In the genomic region with DNA sequence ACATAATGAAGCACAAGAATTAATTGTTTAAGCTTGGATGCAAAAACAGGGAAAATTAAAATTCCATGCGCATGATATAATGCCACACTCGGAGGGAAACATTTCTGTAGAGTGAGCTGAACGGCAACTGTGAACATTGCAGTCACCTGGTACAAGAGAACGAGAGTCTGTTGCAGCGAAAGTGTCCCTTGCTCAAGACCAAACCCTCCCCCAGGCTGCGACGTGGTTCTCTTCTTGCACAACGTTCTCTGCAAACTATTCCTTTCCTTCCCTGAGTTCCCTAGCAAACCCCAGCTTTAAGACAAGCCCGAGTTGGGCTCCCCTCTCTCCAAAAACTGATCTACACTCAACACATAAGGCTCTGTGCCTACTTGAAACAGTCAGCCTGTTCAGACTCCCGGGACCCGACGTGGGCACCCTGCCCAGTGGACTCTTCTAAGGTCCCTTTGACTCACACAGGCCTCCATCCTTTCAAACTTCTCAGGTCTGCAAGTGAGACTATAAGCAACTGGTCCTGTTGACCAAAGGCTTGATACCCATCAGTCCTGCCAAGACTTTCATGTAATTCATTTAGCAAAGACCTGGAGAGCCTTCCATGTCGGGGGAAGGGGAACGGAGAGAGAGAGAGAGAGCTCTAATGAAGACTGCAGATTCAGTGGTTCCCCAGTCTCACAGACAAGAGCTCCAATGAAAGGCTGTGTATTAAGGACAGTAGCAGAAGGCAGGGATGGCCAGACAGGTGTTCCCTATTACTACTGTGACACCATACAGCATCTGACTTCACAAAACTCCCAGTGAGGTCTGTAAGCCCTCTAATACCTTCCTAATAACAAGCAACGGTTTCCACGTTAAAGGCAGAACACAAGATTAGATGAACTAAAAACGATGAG, we compare ENCODE assay signal across 24 mouse cellular contexts. TPM values are rescaled to one million over a fixed set of nuclear protein-coding genes. Genes with fewer than 3 reads are reported as not detected.
DNase-seq lines count a peak whose midpoint lies in the region; ATAC-seq and TF ChIP-seq lines count a peak whose summit lies in the region.
"Had no signal": no experiment of that assay in that cellular context is flagged by ENCODE, and none has a peak within 500 bp of the region (broad histone marks: within the 10 kb centered on the region; RNA-seq: fewer than 3 reads in every experiment).

No protein-coding gene starts in this region.

- 84% methylated on average over 17 of the region's 17 CpGs for WGBS in hindbrain, embryonic 16.5 days
- WGBS in hindbrain, embryonic 11.5 days, result 90% methylated on average over 17 of the region's 17 CpGs
- WGBS in embryonic facial prominence, embryonic 14.5 days, result 77% methylated on average over 17 of the region's 17 CpGs
- WGBS in limb, embryonic 15.5 days, result 67% methylated on average over 17 of the region's 17 CpGs

- no peak overlapping the region for H3K27ac ChIP-seq in hindbrain, embryonic 16.5 days (ENCODE audit: low read depth, low read length)
- H3K27ac ChIP-seq in hindbrain, embryonic 11.5 days (ENCODE audit: low read depth, low read length), result no peak overlapping the region
- H3K27ac ChIP-seq in embryonic facial prominence, embryonic 14.5 days (replicated peaks; ENCODE audit: low read depth, low read length), result 0 out of 2 replicates have a peak overlapping the region, but pooled peaks have one; percentile 11
- H3K27ac ChIP-seq in limb, embryonic 15.5 days, result peak overlapping the region; percentile 75
- H3K27ac ChIP-seq in left cerebral cortex, adult 2 months, result no peak overlapping the region
- H3K27ac ChIP-seq: heart, embryonic 13.5 days; hindbrain, embryonic 15.5 days; kidney, postnatal 0 days; liver, embryonic 15.5 days; macrophage; midbrain, embryonic 12.5 days; neural tube, embryonic 12.5 days; stomach, postnatal 0 days had no signal

- H3K4me1 ChIP-seq in hindbrain, embryonic 16.5 days (ENCODE audit: control insufficient read depth, insufficient read depth, low read depth, low read length), result peaks cover 4% of the 10 kb centered on the region; the same call in 1 of the 2 replicates
- no peaks in the 10 kb centered on the region for H3K4me1 ChIP-seq in hindbrain, embryonic 11.5 days (replicated peaks; ENCODE audit: control insufficient read depth, insufficient read depth, low read length)
- no peaks in the 10 kb centered on the region for H3K4me1 ChIP-seq in embryonic facial prominence, embryonic 14.5 days (ENCODE audit: control insufficient read depth, insufficient read depth, low read length)
- H3K4me1 ChIP-seq in limb, embryonic 15.5 days, result peaks cover 7% of the 10 kb centered on the region; the same call in 1 of the 2 replicates
- H3K4me1 ChIP-seq: liver, embryonic 15.5 days; midbrain, embryonic 12.5 days; neural tube, embryonic 12.5 days had no signal

- TF ChIP-seq CTCF in left cerebral cortex, adult 2 months (IDR thresholded peaks at IDR 0.05), result no peak

- no peak overlapping the region for H3K9ac ChIP-seq in hindbrain, embryonic 16.5 days (ENCODE audit: low read depth, low read length)
- H3K9ac ChIP-seq in hindbrain, embryonic 11.5 days (ENCODE audit: low read depth, low read length), result no peak overlapping the region
- H3K9ac ChIP-seq in embryonic facial prominence, embryonic 14.5 days (ENCODE audit: low read depth, low read length), result no peak overlapping the region
- no peak overlapping the region for H3K9ac ChIP-seq in limb, embryonic 15.5 days
- H3K9ac ChIP-seq: heart, embryonic 13.5 days; hindbrain, embryonic 15.5 days; liver, embryonic 15.5 days; midbrain, embryonic 12.5 days; neural tube, embryonic 12.5 days had no signal

- intact Hi-C loops in left cerebral cortex, adult 2 months (cut with DNase I), result no loop called here

- H3K9me3 ChIP-seq in hindbrain, embryonic 16.5 days (ENCODE audit: control insufficient read depth, low read length), result no peaks in the 10 kb centered on the region
- H3K9me3 ChIP-seq in hindbrain, embryonic 11.5 days (ENCODE audit: control insufficient read depth, low read length), result no peaks in the 10 kb centered on the region
- no peaks in the 10 kb centered on the region for H3K9me3 ChIP-seq in embryonic facial prominence, embryonic 14.5 days (ENCODE audit: control insufficient read depth, low read length)
- H3K9me3 ChIP-seq in limb, embryonic 15.5 days, result no peaks in the 10 kb centered on the region
- H3K9me3 ChIP-seq: heart, embryonic 13.5 days; hindbrain, embryonic 15.5 days; liver, embryonic 15.5 days; midbrain, embryonic 12.5 days; neural tube, embryonic 12.5 days had no signal

- H3K4me3 ChIP-seq in hindbrain, embryonic 16.5 days (ENCODE audit: low read length), result no peak overlapping the region
- H3K4me3 ChIP-seq in hindbrain, embryonic 11.5 days (ENCODE audit: low read depth, low read length), result no peak overlapping the region
- H3K4me3 ChIP-seq in embryonic facial prominence, embryonic 14.5 days (ENCODE audit: low read depth, low read length), result no peak overlapping the region
- H3K4me3 ChIP-seq in limb, embryonic 15.5 days, result no peak overlapping the region
- H3K4me3 ChIP-seq in left cerebral cortex, adult 2 months, result no peak overlapping the region
- H3K4me3 ChIP-seq: heart, embryonic 13.5 days; hindbrain, embryonic 15.5 days; liver, embryonic 15.5 days; midbrain, embryonic 12.5 days; neural tube, embryonic 12.5 days had no signal

- ATAC-seq in hindbrain, embryonic 16.5 days, result peak; percentile 67
- no peak for ATAC-seq in hindbrain, embryonic 11.5 days (ENCODE audit: low FRiP score)
- no peak for ATAC-seq in embryonic facial prominence, embryonic 14.5 days (ENCODE audit: low read depth)
- no peak for ATAC-seq in limb, embryonic 15.5 days (ENCODE audit: insufficient number of reproducible peaks, low FRiP score, low TSS enrichment, low read depth)
- ATAC-seq: activated CD4-positive, CD25-positive, alpha-beta regulatory T cell, adult 4 months; CD4-positive, CD25-positive, alpha-beta regulatory T cell, adult 4 months had no signal

- DNase-seq in cerebellum, adult 11-12 months, result peak; percentile 25
- no peak for DNase-seq in cerebellum, adult 9-10 months
- DNase-seq in hindbrain, embryonic 11.5 days (ENCODE audit: low spot score), result no peak
- peak; percentile 20 for DNase-seq in embryonic facial prominence, embryonic 14.5 days (ENCODE audit: low spot score)
- DNase-seq in left cerebral cortex, adult 2 months (ENCODE audit: extremely low spot score in 1 of 2, low spot score in 2 of 2), result no peak
- DNase-seq: adrenal gland, postnatal 14 days; embryo, embryonic 11 days; gastrocnemius, postnatal 10 days; heart, adult 18-20 months; kidney, adult 11 months; thymus, postnatal 14 days had no signal

- H3K36me3 ChIP-seq in hindbrain, embryonic 16.5 days (ENCODE audit: control insufficient read depth, insufficient read depth, low read length), result no peaks in the 10 kb centered on the region
- no peaks in the 10 kb centered on the region for H3K36me3 ChIP-seq in hindbrain, embryonic 11.5 days (ENCODE audit: control insufficient read depth, insufficient read depth, low read length)
- no peaks in the 10 kb centered on the region for H3K36me3 ChIP-seq in embryonic facial prominence, embryonic 14.5 days (ENCODE audit: control insufficient read depth, insufficient read depth, low read length)
- no peaks in the 10 kb centered on the region for H3K36me3 ChIP-seq in limb, embryonic 15.5 days
- H3K36me3 ChIP-seq: heart, embryonic 13.5 days; hindbrain, embryonic 15.5 days; liver, embryonic 15.5 days; midbrain, embryonic 12.5 days; neural tube, embryonic 12.5 days had no signal

- H3K27me3 ChIP-seq in hindbrain, embryonic 16.5 days (replicated peaks; ENCODE audit: control insufficient read depth, insufficient read depth, low read length), result no peaks in the 10 kb centered on the region
- H3K27me3 ChIP-seq in hindbrain, embryonic 11.5 days (ENCODE audit: control insufficient read depth, insufficient read depth, low read length), result no peaks in the 10 kb centered on the region
- H3K27me3 ChIP-seq in embryonic facial prominence, embryonic 14.5 days (replicated peaks; ENCODE audit: control insufficient read depth, insufficient read depth, low read length), result no peaks in the 10 kb centered on the region
- H3K27me3 ChIP-seq in limb, embryonic 15.5 days, result no peaks in the 10 kb centered on the region
- H3K27me3 ChIP-seq: heart, embryonic 13.5 days; hindbrain, embryonic 15.5 days; liver, embryonic 15.5 days; midbrain, embryonic 12.5 days; neural tube, embryonic 12.5 days had no signal

- no peak overlapping the region for H3K4me2 ChIP-seq in hindbrain, embryonic 16.5 days (ENCODE audit: low read length)
- H3K4me2 ChIP-seq in hindbrain, embryonic 11.5 days (replicated peaks; ENCODE audit: low read depth, low read length), result no peak overlapping the region
- H3K4me2 ChIP-seq in embryonic facial prominence, embryonic 14.5 days (ENCODE audit: low read depth, low read length), result no peak overlapping the region
- no peak overlapping the region for H3K4me2 ChIP-seq in limb, embryonic 15.5 days
- H3K4me2 ChIP-seq: heart, embryonic 13.5 days; hindbrain, embryonic 15.5 days; liver, embryonic 15.5 days; midbrain, embryonic 12.5 days; neural tube, embryonic 12.5 days had no signal

RNA-seq across cellular contexts. Expression of a gene that starts 51.9 kb away (rescaled TPM):
- 7.9 and 9.4 TPM in 2 replicates for polyA plus RNA-seq in hindbrain, embryonic 16.5 days (2015; fragmentation: Nextera tagmentation; extraction: Ambion mirVana)
- polyA plus RNA-seq in hindbrain, embryonic 11.5 days (2014; fragmentation: Nextera tagmentation; extraction: Ambion mirVana), result 1.6 and 2.4 TPM in 2 replicates
- polyA plus RNA-seq in embryonic facial prominence, embryonic 14.5 days (2014; fragmentation: Nextera tagmentation; extraction: Ambion mirVana), result 3.6 and 4.4 TPM in 2 replicates
- polyA plus RNA-seq in limb, embryonic 15.5 days (2015; fragmentation: Nextera tagmentation; extraction: Ambion mirVana), result 3.8 and 4.9 TPM in 2 replicates
- total RNA-seq in left cerebral cortex, adult 2 months (2021), result 10 to 100 TPM; 60.6 to 62.7 TPM
- total RNA-seq: heart, adult 18-20 months; heart, postnatal 25 days had no signal
- polyA plus RNA-seq: activated CD4-positive, CD25-positive, alpha-beta regulatory T cell, adult 4 months; liver, embryonic 15.5 days; macrophage had no signal

Comparison
In these comparisons a context has a peak if more than half of its experiments do, and no peak if none do; other contexts are left out.
1. DNase-seq: peak in cerebellum, adult 11-12 months (single experiment) and embryonic facial prominence, embryonic 14.5 days (single experiment); none in cerebellum, adult 9-10 months (single experiment), hindbrain, embryonic 11.5 days (single experiment) and left cerebral cortex, adult 2 months (0 of 2).
2. H3K27ac ChIP-seq: peak in embryonic facial prominence, embryonic 14.5 days (single experiment) and limb, embryonic 15.5 days (single experiment); none in hindbrain, embryonic 16.5 days (single experiment), hindbrain, embryonic 11.5 days (single experiment) and left cerebral cortex, adult 2 months (single experiment).